Mouse (Mus musculus) cerebellum, postnatal 4 days (tissue): ENCODE results near the gene Ncoa3.

Source experiments
- DNase-seq, 2 experiments: peaks; one replicate each; pipeline ENCODE4 v3.0.0; 2022; ENCODE audit warnings: low spot score in 2 of 2, mixed read lengths in 1 of 2

Gene Ncoa3

GRCm38 (mm10) chr2:166002429-166002828, 10.0 kb downstream of the Ncoa3 start:
- DNase-seq, result no peak

GRCm38 (mm10) chr2:166003004-166003403, 10.6 kb downstream of the Ncoa3 start:
- DNase-seq, result no peak

DNA sequence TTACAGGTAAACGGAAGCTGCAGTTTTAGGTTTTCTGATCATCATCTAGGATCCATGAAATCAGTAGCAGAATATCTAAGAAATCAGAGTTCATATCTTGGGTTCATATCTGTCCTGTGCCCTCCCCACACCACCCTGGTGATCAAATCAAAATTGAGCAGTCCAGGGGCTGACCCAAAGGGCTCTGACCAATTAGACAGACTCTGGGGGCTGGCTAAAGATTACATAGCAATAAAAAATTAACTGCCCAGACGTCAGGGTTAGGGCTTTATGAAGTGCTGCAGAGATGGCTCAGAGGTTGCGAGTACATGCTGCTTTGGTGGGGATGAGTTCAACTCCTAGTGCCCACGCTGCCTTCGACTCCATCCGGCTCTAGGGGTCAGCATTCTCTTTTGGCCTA, 14.6 kb downstream of the Ncoa3 start:
- DNase-seq, result no peak

GRCm38 (mm10) chr2:166008558-166009392, 16.3 kb downstream of the Ncoa3 start:
- DNase-seq, result no peak

- DNase-seq, result peak in 1 of 2 experiments; percentile 36
These were observed 17.0 kb downstream of the Ncoa3 start for GRCm38 (mm10) chr2:166009393-166009947.

DNA sequence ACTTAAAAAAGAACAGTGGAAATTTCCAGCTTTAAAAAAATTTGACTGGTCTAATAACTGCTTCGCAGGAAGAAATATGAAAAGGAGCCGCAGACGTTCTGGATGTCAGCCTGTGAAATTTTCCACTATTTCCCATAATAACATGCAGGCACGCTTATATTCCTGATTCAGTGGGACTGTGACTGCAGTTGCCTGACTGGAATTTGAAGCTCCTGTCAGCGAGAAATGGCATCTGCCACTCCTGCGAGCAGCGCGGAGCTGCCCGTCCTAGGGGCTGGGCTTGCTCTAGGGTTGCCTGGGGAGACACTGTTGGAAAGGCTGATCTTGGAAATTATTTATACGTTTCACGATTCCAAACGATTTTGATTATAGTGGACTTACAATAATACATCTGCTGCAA, 17.9 kb downstream of the Ncoa3 start:
- DNase-seq, result no peak

DNA sequence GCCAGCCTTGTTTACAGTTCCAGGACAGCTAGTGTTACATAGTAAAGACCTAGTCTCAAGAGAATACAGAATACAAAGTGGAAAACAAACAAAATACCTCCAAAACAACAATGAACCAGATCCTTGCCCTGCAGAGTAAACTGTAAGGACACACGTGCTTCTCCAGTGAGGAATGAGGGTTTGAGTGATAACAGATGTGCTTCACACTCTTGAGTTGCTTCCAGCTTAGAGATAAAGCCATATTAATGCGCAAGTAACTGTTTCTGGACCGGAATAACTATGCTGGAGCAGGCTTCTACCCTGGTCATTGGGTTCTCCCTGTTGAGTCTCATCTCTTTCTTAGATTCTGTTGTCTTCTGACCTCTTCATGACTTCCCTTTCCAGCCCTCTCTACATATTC, 19.0 kb downstream of the Ncoa3 start:
- DNase-seq, result no peak

DNA sequence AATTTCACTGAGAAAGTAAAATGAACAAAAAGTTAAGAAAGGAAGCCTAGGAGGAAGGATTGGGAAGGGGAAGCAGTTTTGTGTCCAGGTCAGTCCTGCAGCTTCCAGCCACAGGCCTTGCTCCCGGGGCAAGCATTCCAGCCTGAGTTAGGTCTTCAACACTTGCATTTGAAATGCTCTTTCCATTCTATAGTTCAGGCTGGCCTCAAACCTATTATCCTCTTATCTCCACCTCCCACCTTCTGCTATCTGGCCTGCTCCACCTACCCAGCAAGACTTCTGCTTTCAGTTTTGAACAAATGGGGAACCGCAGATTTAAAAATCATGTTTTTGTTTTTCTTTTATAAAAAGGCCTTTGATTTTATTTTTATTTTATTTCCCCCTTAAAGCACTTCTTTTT, 19.7 kb downstream of the Ncoa3 start:
- no peak for DNase-seq

GRCm38 (mm10) chr2:166018769-166019168, 26.3 kb downstream of the Ncoa3 start:
- DNase-seq, result no peak

- DNase-seq, result no peak
These were observed 27.6 kb downstream of the Ncoa3 start for GRCm38 (mm10) chr2:166020026-166020425.

- no peak for DNase-seq
These were observed 28.7 kb downstream of the Ncoa3 start for GRCm38 (mm10) chr2:166021073-166021610.

- DNase-seq, result no peak
These were observed 29.2 kb downstream of the Ncoa3 start for GRCm38 (mm10) chr2:166021642-166022041.

GRCm38 (mm10) chr2:166022327-166022726, 29.9 kb downstream of the Ncoa3 start:
- DNase-seq, result no peak

DNA sequence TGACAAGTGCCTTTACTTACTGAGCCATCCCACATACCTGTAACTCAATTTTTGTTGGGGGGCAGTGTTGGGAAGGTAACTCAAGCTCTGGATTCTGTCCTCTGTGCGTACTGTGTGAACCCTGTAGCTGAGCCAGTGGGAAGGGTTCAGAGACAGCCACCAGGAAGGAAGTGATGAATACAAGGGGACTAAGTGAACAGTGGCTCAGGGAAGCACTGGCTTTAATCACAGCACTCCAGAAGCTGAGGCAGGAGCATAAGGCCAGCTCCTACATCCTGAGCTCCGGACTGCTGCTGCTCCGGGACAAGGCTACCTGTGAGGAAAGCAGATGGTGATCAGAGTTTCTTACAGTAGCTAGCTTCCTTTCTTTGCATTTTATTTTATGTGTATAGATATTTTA, 31.6 kb downstream of the Ncoa3 start:
- no peak for DNase-seq

GRCm38 (mm10) chr2:166024621-166025020, 32.2 kb downstream of the Ncoa3 start:
- no peak for DNase-seq

DNA sequence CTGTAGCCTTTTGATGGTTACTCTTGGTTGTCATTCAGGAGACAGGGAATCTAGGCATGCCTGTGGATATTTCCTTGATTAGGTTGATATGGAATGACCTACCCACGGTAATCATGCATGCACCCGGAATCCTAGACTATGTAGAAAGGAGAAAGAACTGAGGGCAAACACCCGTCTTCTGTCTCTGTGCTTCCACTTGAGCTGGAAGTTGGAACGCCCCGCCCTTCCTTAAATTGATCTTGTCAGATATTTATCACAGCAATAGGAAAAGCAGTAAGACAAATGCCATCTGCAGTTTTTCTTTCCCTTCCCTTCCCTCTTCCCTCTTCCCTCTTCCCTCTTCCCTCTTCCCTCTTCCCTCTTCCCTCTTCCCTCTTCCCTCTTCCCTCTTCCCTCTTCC, 33.5 kb downstream of the Ncoa3 start:
- no peak for DNase-seq

- no peak for DNase-seq
These were observed 35.4 kb downstream of the Ncoa3 start for GRCm38 (mm10) chr2:166027834-166028233.

- no peak for DNase-seq
These were observed 36.8 kb downstream of the Ncoa3 start for GRCm38 (mm10) chr2:166029232-166029631.

DNA sequence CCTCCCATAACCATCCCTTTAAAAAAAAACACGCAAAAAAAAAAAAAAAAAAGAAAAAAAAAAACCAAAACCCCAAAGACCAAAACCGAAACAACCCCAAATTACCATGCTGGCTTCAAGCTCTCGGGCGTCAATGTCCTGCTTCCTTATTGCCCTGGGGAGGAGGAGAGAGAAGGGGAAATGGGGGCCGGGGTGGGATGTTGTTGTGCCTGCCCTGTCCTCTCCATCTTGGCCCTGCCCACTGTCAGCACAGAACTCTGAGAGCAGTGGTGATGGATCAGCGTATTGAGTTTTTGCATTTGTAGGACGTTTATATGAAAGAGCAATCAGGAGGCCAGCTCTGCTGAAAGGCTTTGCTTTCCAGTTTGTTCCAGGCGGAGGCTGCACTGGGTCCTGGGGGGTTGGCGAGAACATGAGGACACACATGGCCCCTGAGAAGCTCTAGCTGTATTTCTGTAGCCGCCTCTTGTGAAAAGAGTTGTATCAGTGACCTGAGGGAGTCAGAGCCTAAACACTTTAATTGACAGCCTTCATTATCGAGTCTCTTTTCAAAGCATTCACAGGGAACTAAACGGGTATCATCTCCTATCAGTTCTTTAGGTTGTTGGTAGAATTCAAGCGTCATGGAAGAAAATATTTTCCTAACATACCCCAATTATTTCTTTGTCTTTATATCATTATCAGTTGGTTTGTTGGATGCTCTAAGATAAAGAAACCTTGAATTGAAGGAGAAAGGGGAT, 38.0 kb downstream of the Ncoa3 start:
- DNase-seq, result no peak

DNA sequence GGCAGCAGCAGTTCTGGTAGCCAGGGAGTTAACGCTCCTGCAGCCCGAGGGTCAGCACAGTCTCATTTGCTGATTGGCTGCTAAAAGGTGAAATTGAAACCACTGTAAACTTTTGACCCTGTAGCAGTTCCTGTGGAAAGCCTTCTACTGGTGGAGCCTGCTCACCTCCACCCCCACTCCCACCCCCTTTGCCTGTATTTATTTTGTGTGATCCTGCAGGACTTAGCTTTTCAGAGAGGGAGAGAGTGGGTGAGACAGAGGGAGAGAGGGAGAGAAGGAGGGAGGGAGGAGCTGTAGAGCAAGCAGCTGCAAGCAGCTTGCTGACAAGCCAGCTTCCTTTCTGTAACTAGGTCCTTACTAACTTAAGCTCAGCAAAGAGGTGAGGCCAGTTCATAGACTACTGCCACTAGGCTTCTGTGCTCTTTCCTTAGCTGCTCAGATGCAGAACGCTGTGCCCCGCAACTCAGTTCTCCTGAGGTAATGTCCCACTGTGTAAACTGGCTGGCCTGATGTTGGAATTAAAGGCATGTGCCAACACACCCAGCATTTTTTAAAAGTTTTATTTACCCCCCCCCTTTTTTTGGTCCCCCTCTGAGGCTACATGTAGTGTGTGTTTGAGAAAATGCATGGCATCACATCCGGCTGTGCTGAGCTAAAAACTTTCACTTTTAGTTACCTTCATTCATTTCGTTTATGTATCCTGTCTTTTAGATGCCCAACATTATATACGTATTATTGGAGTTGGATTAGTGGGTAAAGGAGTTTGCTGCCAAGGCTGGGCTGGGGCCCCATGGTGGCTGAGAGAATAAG, 38.9 kb downstream of the Ncoa3 start:
- DNase-seq, result no peak

GRCm38 (mm10) chr2:166032628-166033027, 40.2 kb downstream of the Ncoa3 start:
- no peak for DNase-seq
